ENCODE assay signal across 10 mouse cellular contexts in the genomic region with DNA sequence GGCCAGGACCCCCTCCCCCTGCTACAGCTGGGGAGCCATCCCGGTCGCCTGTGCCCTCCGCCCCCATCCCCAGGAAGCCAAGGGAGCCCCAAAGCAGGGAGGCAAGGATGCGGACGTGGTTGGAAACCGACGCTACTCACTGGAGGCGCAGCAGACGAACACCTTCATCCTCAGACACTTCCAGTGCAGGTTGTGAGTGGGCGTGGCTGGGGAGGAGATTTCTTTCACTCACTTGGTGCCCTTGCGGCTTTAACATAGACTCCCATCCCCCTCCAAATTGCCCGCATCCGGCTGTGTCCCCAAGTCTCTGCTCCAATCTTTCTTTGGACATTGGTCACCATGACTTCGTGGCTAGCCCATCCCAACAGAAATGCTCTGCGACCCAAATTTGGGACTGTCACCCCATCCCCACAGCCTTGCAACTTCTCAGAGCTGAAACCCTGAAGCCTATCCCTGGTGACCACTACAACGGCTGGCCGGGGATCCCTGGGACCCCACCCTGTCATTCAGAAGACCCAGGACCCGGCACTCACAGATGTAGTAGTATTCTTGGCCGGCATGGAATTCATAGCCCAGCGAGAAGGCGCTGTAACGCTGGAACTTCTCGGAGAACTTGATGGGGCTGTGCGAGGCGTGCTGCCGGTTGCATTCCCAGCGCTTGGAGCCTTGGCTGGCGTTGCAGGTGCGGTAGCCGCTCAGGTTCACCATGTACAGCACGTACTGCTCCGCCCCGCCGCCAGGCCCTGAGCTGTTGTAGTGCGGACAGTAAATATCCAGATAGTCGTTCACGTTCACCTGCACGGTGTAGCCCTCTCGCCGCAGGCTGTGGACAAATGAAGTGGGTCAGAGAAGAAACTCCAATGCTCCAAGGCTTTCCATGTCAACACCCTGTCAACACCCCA. TPM values are rescaled to one million over a fixed set of nuclear protein-coding genes. Genes with fewer than 3 reads are reported as not detected.
DNase-seq lines count a peak whose midpoint lies in the region; ATAC-seq and TF ChIP-seq lines count a peak whose summit lies in the region.
"Had no signal": no experiment of that assay in that cellular context is flagged by ENCODE, and none has a peak within 500 bp of the region (broad histone marks: within the 10 kb centered on the region; RNA-seq: fewer than 3 reads in every experiment).

No protein-coding gene starts in this region.

- peak overlapping the region; percentile 57 for H3K4me3 ChIP-seq in heart, embryonic 10.5 days
- H3K4me3 ChIP-seq in E14TG2a.4 (replicated peaks; ENCODE audit: low read length) = peak overlapping the region; percentile 75
- H3K4me3 ChIP-seq in forebrain, embryonic 10.5 days = peak overlapping the region; percentile 54
- peak overlapping the region; percentile 51 for H3K4me3 ChIP-seq in limb, embryonic 10.5 days
- peak overlapping the region; percentile 19 for H3K4me3 ChIP-seq in neural tube, embryonic 13.5 days

- peaks cover 42% of the 10 kb centered on the region for H3K27me3 ChIP-seq in heart, embryonic 10.5 days (ENCODE audit: insufficient read depth, poor library complexity, severe bottlenecking)
- peaks cover 47% of the 10 kb centered on the region for H3K27me3 ChIP-seq in E14TG2a.4 (ENCODE audit: insufficient read depth, low read length)
- peaks cover 61% of the 10 kb centered on the region for H3K27me3 ChIP-seq in forebrain, embryonic 10.5 days (ENCODE audit: poor library complexity, severe bottlenecking)
- peaks cover 48% of the 10 kb centered on the region for H3K27me3 ChIP-seq in limb, embryonic 10.5 days (ENCODE audit: low read depth, poor library complexity, severe bottlenecking)
- peaks cover 22% of the 10 kb centered on the region for H3K27me3 ChIP-seq in neural tube, embryonic 13.5 days

- peak overlapping the region; percentile 56 for H3K9ac ChIP-seq in neural tube, embryonic 13.5 days

- TF ChIP-seq CTCF in E14TG2a.4 (conservative IDR thresholded peaks at IDR 0.05; ENCODE audit: low read length) = no peak

- ATAC-seq in neural tube, embryonic 13.5 days (ENCODE audit: low read depth) = no peak

- no peaks in the 10 kb centered on the region for H3K36me3 ChIP-seq in heart, embryonic 10.5 days
- H3K36me3 ChIP-seq in E14TG2a.4 (ENCODE audit: insufficient read depth, low read length) = no peaks in the 10 kb centered on the region
- no peaks in the 10 kb centered on the region for H3K36me3 ChIP-seq in forebrain, embryonic 10.5 days (replicated peaks)
- peaks cover 7% of the 10 kb centered on the region; the same call in 1 of the 2 replicates for H3K36me3 ChIP-seq in limb, embryonic 10.5 days
- H3K36me3 ChIP-seq in neural tube, embryonic 13.5 days = peaks cover 36% of the 10 kb centered on the region

- H3K4me2 ChIP-seq in neural tube, embryonic 13.5 days = peak overlapping the region; percentile 51

- 21% methylated on average over 40 of the region's 40 CpGs for WGBS in heart, embryonic 10.5 days
- WGBS in forebrain, embryonic 10.5 days = 6% methylated on average over 40 of the region's 40 CpGs
- 16% methylated on average over 40 of the region's 40 CpGs for WGBS in limb, embryonic 10.5 days
- WGBS in neural tube, embryonic 13.5 days = 9% methylated on average over 40 of the region's 40 CpGs

- no peaks in the 10 kb centered on the region for H3K9me3 ChIP-seq in heart, embryonic 10.5 days
- H3K9me3 ChIP-seq in E14TG2a.4 (ENCODE audit: low read length) = no peaks in the 10 kb centered on the region
- no peaks in the 10 kb centered on the region for H3K9me3 ChIP-seq in forebrain, embryonic 10.5 days
- H3K9me3 ChIP-seq in limb, embryonic 10.5 days (replicated peaks) = no peaks in the 10 kb centered on the region
- H3K9me3 ChIP-seq in neural tube, embryonic 13.5 days = no peaks in the 10 kb centered on the region

- peaks cover 60% of the 10 kb centered on the region for H3K4me1 ChIP-seq in heart, embryonic 10.5 days
- H3K4me1 ChIP-seq in E14TG2a.4 (replicated peaks; ENCODE audit: low read depth, low read length) = peaks cover 71% of the 10 kb centered on the region
- H3K4me1 ChIP-seq in forebrain, embryonic 10.5 days = peaks cover 65% of the 10 kb centered on the region
- H3K4me1 ChIP-seq in limb, embryonic 10.5 days = peaks cover 64% of the 10 kb centered on the region
- peaks cover 65% of the 10 kb centered on the region for H3K4me1 ChIP-seq in neural tube, embryonic 13.5 days (replicated peaks)

- H3K27ac ChIP-seq in heart, embryonic 10.5 days = peak overlapping the region; percentile 67; the same call in 1 of the 2 replicates
- peak overlapping the region; percentile 85 for H3K27ac ChIP-seq in forebrain, embryonic 10.5 days
- H3K27ac ChIP-seq in limb, embryonic 10.5 days = peak overlapping the region; percentile 82
- H3K27ac ChIP-seq in neural tube, embryonic 13.5 days (replicated peaks) = peak overlapping the region; percentile 28; the same call in 1 of the 2 replicates

- DNase-seq in heart, embryonic 10.5 days (ENCODE audit: low spot score) = no peak
- no peak for DNase-seq in heart, adult 11 months
- DNase-seq in forebrain, embryonic 10.5 days (ENCODE audit: extremely low spot score, low spot score) = peak; percentile 40
- no peak for DNase-seq in limb, embryonic 10.5 days (ENCODE audit: low spot score)
- DNase-seq in adrenal gland, postnatal 36 days = no peak
- no peak for DNase-seq in ovary, postnatal 14 days (ENCODE audit: low spot score)

RNA-seq across cellular contexts. Expression of gene Efna3, which starts 6.6 kb away (rescaled TPM):
- polyA plus RNA-seq in heart, embryonic 10.5 days (2016; fragmentation: Nextera tagmentation; extraction: Ambion mirVana) = 0.71 and 2.5 TPM in 2 replicates
- 3.0 and 4.0 TPM in 2 replicates for polyA plus RNA-seq in forebrain, embryonic 10.5 days (2016; fragmentation: Nextera tagmentation; extraction: Ambion mirVana)
- 13.2 and 18.4 TPM in 2 replicates for polyA plus RNA-seq in limb, embryonic 10.5 days (2016; fragmentation: Nextera tagmentation; extraction: Ambion mirVana)
- 87.4 and 90.1 TPM in 2 replicates for polyA plus RNA-seq in neural tube, embryonic 13.5 days (2015; fragmentation: Nextera tagmentation; extraction: Ambion mirVana)
- under 1 TPM; 0.23 to 0.53 TPM for total RNA-seq in adrenal gland, postnatal 36 days (2021)
- total RNA-seq: heart, adult 18-20 months had no signal
- polyA plus RNA-seq: spleen, adult 2 months had no signal

RNA-seq across cellular contexts. Expression of gene Efna4, which starts 21.6 kb away (rescaled TPM):
- polyA plus RNA-seq in heart, embryonic 10.5 days (2016; fragmentation: Nextera tagmentation; extraction: Ambion mirVana) = 10.6 and 19.3 TPM in 2 replicates
- polyA plus RNA-seq in forebrain, embryonic 10.5 days (2016; fragmentation: Nextera tagmentation; extraction: Ambion mirVana) = 27.6 and 28.7 TPM in 2 replicates
- 47.4 and 53.4 TPM in 2 replicates for polyA plus RNA-seq in limb, embryonic 10.5 days (2016; fragmentation: Nextera tagmentation; extraction: Ambion mirVana)
- 8.5 and 10.7 TPM in 2 replicates for polyA plus RNA-seq in neural tube, embryonic 13.5 days (2015; fragmentation: Nextera tagmentation; extraction: Ambion mirVana)
- 1 to 10 TPM in 1 of 2 experiments, under 1 TPM in 1; 0.93 to 1.3 TPM for total RNA-seq in adrenal gland, postnatal 36 days (2021)

RNA-seq across cellular contexts. Expression of gene Adam15, which starts 33.6 kb away (rescaled TPM):
- 41.9 and 49.0 TPM in 2 replicates for polyA plus RNA-seq in heart, embryonic 10.5 days (2016; fragmentation: Nextera tagmentation; extraction: Ambion mirVana)
- polyA plus RNA-seq in forebrain, embryonic 10.5 days (2016; fragmentation: Nextera tagmentation; extraction: Ambion mirVana) = 32.1 and 39.5 TPM in 2 replicates
- 29.4 TPM in 2 replicates for polyA plus RNA-seq in limb, embryonic 10.5 days (2016; fragmentation: Nextera tagmentation; extraction: Ambion mirVana)
- 48.8 and 54.0 TPM in 2 replicates for polyA plus RNA-seq in neural tube, embryonic 13.5 days (2015; fragmentation: Nextera tagmentation; extraction: Ambion mirVana)
- total RNA-seq in adrenal gland, postnatal 36 days (2021) = 10 to 100 TPM; 45.9 to 79.9 TPM

RNA-seq across cellular contexts. Expression of gene Efna1, which starts 35.2 kb away (rescaled TPM):
- 32.0 and 37.7 TPM in 2 replicates for polyA plus RNA-seq in heart, embryonic 10.5 days (2016; fragmentation: Nextera tagmentation; extraction: Ambion mirVana)
- 12.9 and 13.2 TPM in 2 replicates for polyA plus RNA-seq in forebrain, embryonic 10.5 days (2016; fragmentation: Nextera tagmentation; extraction: Ambion mirVana)
- 29.8 and 36.8 TPM in 2 replicates for polyA plus RNA-seq in limb, embryonic 10.5 days (2016; fragmentation: Nextera tagmentation; extraction: Ambion mirVana)
- polyA plus RNA-seq in neural tube, embryonic 13.5 days (2015; fragmentation: Nextera tagmentation; extraction: Ambion mirVana) = 12.5 and 14.5 TPM in 2 replicates
- 10 to 100 TPM in 1 of 2 experiments, 1 to 10 TPM in 1; 9.8 to 12.5 TPM for total RNA-seq in adrenal gland, postnatal 36 days (2021)

RNA-seq across cellular contexts. Expression of gene Dcst2, which starts 45.6 kb away (rescaled TPM):
- polyA plus RNA-seq in heart, embryonic 10.5 days (2016; fragmentation: Nextera tagmentation; extraction: Ambion mirVana) = 0.05 TPM in 1 of 2 replicates, not detected in the other
- polyA plus RNA-seq in forebrain, embryonic 10.5 days (2016; fragmentation: Nextera tagmentation; extraction: Ambion mirVana) = 0.06 and 0.16 TPM in 2 replicates
- 0.24 TPM in 1 of 2 replicates, not detected in the other for polyA plus RNA-seq in limb, embryonic 10.5 days (2016; fragmentation: Nextera tagmentation; extraction: Ambion mirVana)
- 0.17 TPM in 1 of 2 replicates, not detected in the other for polyA plus RNA-seq in neural tube, embryonic 13.5 days (2015; fragmentation: Nextera tagmentation; extraction: Ambion mirVana)
- under 1 TPM; 0.20 to 0.56 TPM for total RNA-seq in adrenal gland, postnatal 36 days (2021)
- total RNA-seq: heart, adult 18-20 months had no signal

Comparison
In these comparisons a context has a peak if more than half of its experiments do, and no peak if none do; other contexts are left out.
1. H3K27ac ChIP-seq: peak in every context shown above with its lines; median percentile 85 in forebrain, embryonic 10.5 days; 82 in limb, embryonic 10.5 days; 67 in heart, embryonic 10.5 days; 28 in neural tube, embryonic 13.5 days.
2. H3K4me3 ChIP-seq: peak in every context shown above with its lines; median percentile 75 in E14TG2a.4; 57 in heart, embryonic 10.5 days; 54 in forebrain, embryonic 10.5 days; 51 in limb, embryonic 10.5 days; 19 in neural tube, embryonic 13.5 days.